Mouse (Mus musculus) thymus, postnatal 10 days (tissue): ENCODE results near the gene Fam98c.
A peak's percentile ranks its signal among the peaks of the same experiment; 100 is the strongest.
"Not testable (repeated sequence)": the region's sequence is repeated elsewhere in the genome, so short reads cannot be mapped to it uniquely, and the experiment has no call there.

Source experiments
- DNase-seq, 2 experiments: peaks; one replicate each; pipeline ENCODE4 v3.0.0; 2021; ENCODE audit warnings: low spot score in 2 of 2

Fam98c gene

GRCm38 (mm10) chr7:29158264-29158663 lies 2.2 kb upstream of the Fam98c start:
- no peak for DNase-seq

GRCm38 (mm10) chr7:29155196-29155837 lies 717 bp downstream of the Fam98c start:
- peak; percentile 75 to 83 for DNase-seq

GRCm38 (mm10) chr7:29154018-29154720 lies 1.9 kb downstream of the Fam98c start:
- DNase-seq, result no peak

GRCm38 (mm10) chr7:29151486-29151885 lies 4.5 kb downstream of the Fam98c start:
- DNase-seq, result no peak

- DNase-seq, result no peak
These were observed 7.3 kb downstream of the Fam98c start for GRCm38 (mm10) chr7:29148771-29149170.

GRCm38 (mm10) chr7:29146625-29147367 lies 9.2 kb downstream of the Fam98c start:
- DNase-seq, result no peak

- no peak for DNase-seq
These were observed 12.0 kb downstream of the Fam98c start for GRCm38 (mm10) chr7:29144006-29144405.

GRCm38 (mm10) chr7:29141416-29141815 lies 14.6 kb downstream of the Fam98c start:
- DNase-seq, result peak; percentile 65 to 67

- not testable (repeated sequence) for DNase-seq
These were observed 16.8 kb downstream of the Fam98c start for GRCm38 (mm10) chr7:29139237-29139636.

- no peak for DNase-seq
These were observed 18.6 kb downstream of the Fam98c start for GRCm38 (mm10) chr7:29137429-29137828.

- DNase-seq, result peak; percentile 87 to 89
These were observed 21.2 kb downstream of the Fam98c start, which contains the start of gene Rasgrp4 for GRCm38 (mm10) chr7:29134693-29135386. Rasgrp4 (plus strand) TSS chr7:29134851.

GRCm38 (mm10) chr7:29134230-29134629 lies 21.8 kb downstream of the Fam98c start:
- no peak for DNase-seq

- DNase-seq, result peak in 1 of 2 experiments; percentile 44
These were observed 27.3 kb downstream of the Fam98c start for GRCm38 (mm10) chr7:29128725-29129124.

GRCm38 (mm10) chr7:29126173-29126915 lies 29.7 kb downstream of the Fam98c start:
- peak; percentile 72 to 85 for DNase-seq

- peak; percentile 50 to 66 for DNase-seq
These were observed 31.1 kb downstream of the Fam98c start, which contains the start of gene Ryr1 for GRCm38 (mm10) chr7:29124970-29125369. Ryr1 (minus strand) TSS chr7:29125179.

- no peak for DNase-seq
These were observed 32.3 kb downstream of the Fam98c start for GRCm38 (mm10) chr7:29123531-29124358.

- no peak for DNase-seq
These were observed 33.2 kb downstream of the Fam98c start for GRCm38 (mm10) chr7:29122821-29123220.

- no peak for DNase-seq
These were observed 36.5 kb downstream of the Fam98c start for GRCm38 (mm10) chr7:29119526-29119925.

GRCm38 (mm10) chr7:29118142-29118851 lies 37.7 kb downstream of the Fam98c start:
- no peak for DNase-seq
